Mouse (Mus musculus) heart, embryonic 10.5 days (tissue): Measurements from ENCODE around the gene Myo1f. TPM values are rescaled to one million over a fixed set of nuclear protein-coding genes. Genes with fewer than 3 reads are reported as not detected.

Source experiments
- DNase-seq: peaks from one replicate; pipeline ENCODE4 v3.0.0-alpha.2; 2017; ENCODE audit warnings: low spot score
- H3K27ac ChIP-seq: fragments of 300-500 bp; sonication (generic); 2 replicates; pipeline ENCODE4 v1.5.1; 2016; ENCODE audit warnings: mild to moderate bottlenecking
- H3K27me3 ChIP-seq: fragments of 300-500 bp; sonication (generic); 2 replicates; pipeline ENCODE4 v1.6.1; 2016; ENCODE audit warnings: mild to moderate bottlenecking; ENCODE audit not compliant: poor library complexity, insufficient read depth, severe bottlenecking
- H3K36me3 ChIP-seq: fragments of 300-500 bp; sonication (generic); 2 replicates; pipeline ENCODE4 v1.6.1; 2016; ENCODE audit warnings: mild to moderate bottlenecking, moderate library complexity
- H3K4me1 ChIP-seq: fragments of 300-500 bp; sonication (generic); 2 replicates; pipeline ENCODE4 v1.6.1; 2016; ENCODE audit warnings: mild to moderate bottlenecking
- H3K4me3 ChIP-seq: fragments of 300-500 bp; sonication (generic); 2 replicates; pipeline ENCODE4 v1.5.1; 2016; ENCODE audit warnings: mild to moderate bottlenecking, moderate library complexity
- H3K9me3 ChIP-seq: fragments of 300-500 bp; sonication (generic); 2 replicates; pipeline ENCODE4 v1.6.1; 2016; ENCODE audit warnings: mild to moderate bottlenecking, moderate library complexity
- WGBS: fragments of 180-500 bp; shearing (Covaris S2); methylation state at CpG from one replicate; pipeline ENCODE4 v1.1.7; 2016; 5-methylcytosine and 5-hydroxymethylcytosine counted together
- polyA plus RNA-seq: library from polyadenylated mRNA; unstranded; fragments of >200 nt; fragmentation: Nextera tagmentation; extraction: Ambion mirVana; gene quantifications from 2 replicates; pipeline ENCODE4 v1.2.1, GENCODE M21; 2016

The Myo1f gene
- polyA plus RNA-seq, 1 experiment from 2014 or later: 1.4 TPM

GRCm38 (mm10) chr17:33549212-33549611 lies 6.3 kb upstream of the Myo1f start:
- peaks cover 58% of the 10 kb centered on the region for H3K36me3 ChIP-seq
- no peak overlapping the region for H3K27ac ChIP-seq
- 91% methylated on average over 6 of the region's 6 CpGs for WGBS
- no peak overlapping the region for H3K4me3 ChIP-seq
- H3K27me3 ChIP-seq: no peaks in the 10 kb centered on the region
- H3K4me1 ChIP-seq: no peaks in the 10 kb centered on the region
- H3K9me3 ChIP-seq: no peaks in the 10 kb centered on the region
- DNase-seq: no peak

- WGBS: 71% methylated on average over 10 of the region's 10 CpGs
- Histone ChIP-seq H3K36me3 (peaks cover 48% of the 10 kb centered on the region), H3K4me1 (no peaks in the 10 kb centered on the region), H3K27me3 (no peaks in the 10 kb centered on the region), H3K9me3 (no peaks in the 10 kb centered on the region), H3K4me3 (no peak overlapping the region), H3K27ac (no peak overlapping the region)
- no peak for DNase-seq
Observed at GRCm38 (mm10) chr17:33550388-33550787, 5.1 kb upstream of the Myo1f start.

- Histone ChIP-seq H3K27ac (no peak overlapping the region), H3K4me3 (no peak overlapping the region), H3K27me3 (no peaks in the 10 kb centered on the region), H3K36me3 (peaks cover 44% of the 10 kb centered on the region), H3K4me1 (no peaks in the 10 kb centered on the region), H3K9me3 (no peaks in the 10 kb centered on the region)
- no peak for DNase-seq
- WGBS: 91% methylated on average over 4 of the region's 4 CpGs
Observed at GRCm38 (mm10) chr17:33552113-33552512, 3.4 kb upstream of the Myo1f start.

- DNase-seq: peak; percentile 79
- Histone ChIP-seq H3K27me3 (no peaks in the 10 kb centered on the region), H3K4me1 (no peaks in the 10 kb centered on the region), H3K4me3 (no peak overlapping the region), H3K36me3 (peaks cover 36% of the 10 kb centered on the region), H3K9me3 (no peaks in the 10 kb centered on the region), H3K27ac (no peak overlapping the region)
- WGBS: 44% methylated on average over 4 of the region's 4 CpGs
Observed at GRCm38 (mm10) chr17:33552964-33553363, 2.5 kb upstream of the Myo1f start.

GRCm38 (mm10) chr17:33554536-33554935 lies 971 bp upstream of the Myo1f start:
- DNase-seq: no peak
- Histone ChIP-seq H3K4me3 (no peak overlapping the region), H3K27me3 (no peaks in the 10 kb centered on the region), H3K4me1 (no peaks in the 10 kb centered on the region), H3K27ac (no peak overlapping the region), H3K9me3 (no peaks in the 10 kb centered on the region), H3K36me3 (peaks cover 21% of the 10 kb centered on the region)
- WGBS: 77% methylated on average over 1 of the region's 1 CpGs

- H3K36me3 ChIP-seq: peaks cover 8% of the 10 kb centered on the region
- no peaks in the 10 kb centered on the region for H3K27me3 ChIP-seq
- H3K4me3 ChIP-seq: no peak overlapping the region
- DNase-seq: no peak
- 74% methylated on average over 4 of the region's 4 CpGs for WGBS
- no peak overlapping the region for H3K27ac ChIP-seq
- H3K9me3 ChIP-seq: no peaks in the 10 kb centered on the region
- H3K4me1 ChIP-seq: no peaks in the 10 kb centered on the region
Observed at GRCm38 (mm10) chr17:33557922-33558321, 2.4 kb downstream of the Myo1f start.

- Histone ChIP-seq H3K4me1 (no peaks in the 10 kb centered on the region), H3K9me3 (no peaks in the 10 kb centered on the region), H3K4me3 (no peak overlapping the region), H3K27ac (no peak overlapping the region), H3K36me3 (no peaks in the 10 kb centered on the region), H3K27me3 (no peaks in the 10 kb centered on the region)
- DNase-seq: no peak
- WGBS: 75% methylated on average over 2 of the region's 2 CpGs
Observed at GRCm38 (mm10) chr17:33563527-33564076, 8.1 kb downstream of the Myo1f start.

GRCm38 (mm10) chr17:33564599-33564998 lies 9.1 kb downstream of the Myo1f start:
- Histone ChIP-seq H3K4me3 (no peak overlapping the region), H3K27me3 (no peaks in the 10 kb centered on the region), H3K9me3 (no peaks in the 10 kb centered on the region), H3K27ac (no peak overlapping the region), H3K4me1 (no peaks in the 10 kb centered on the region), H3K36me3 (no peaks in the 10 kb centered on the region)
- DNase-seq: no peak
- WGBS: 69% methylated on average over 1 of the region's 1 CpGs

- H3K4me3 ChIP-seq: no peak overlapping the region
Observed at GRCm38 (mm10) chr17:33566182-33566581, 10.7 kb downstream of the Myo1f start.

GRCm38 (mm10) chr17:33584061-33584460 lies 28.6 kb downstream of the Myo1f start:
- WGBS: 77% methylated on average over 4 of the region's 4 CpGs
- Histone ChIP-seq H3K9me3 (no peaks in the 10 kb centered on the region), H3K36me3 (no peaks in the 10 kb centered on the region), H3K4me3 (no peak overlapping the region), H3K27me3 (no peaks in the 10 kb centered on the region), H3K27ac (no peak overlapping the region), H3K4me1 (no peaks in the 10 kb centered on the region)
- no peak for DNase-seq

More at GRCm38 (mm10) chr17:33566182-33566581, 10.7 kb downstream of the Myo1f start:
- Histone ChIP-seq H3K4me1 (no peaks in the 10 kb centered on the region), H3K9me3 (no peaks in the 10 kb centered on the region), H3K36me3 (no peaks in the 10 kb centered on the region), H3K27ac (no peak overlapping the region), H3K27me3 (no peaks in the 10 kb centered on the region)
- no peak for DNase-seq
- WGBS: 63% methylated on average over 2 of the region's 2 CpGs

GRCm38 (mm10) chr17:33586011-33586410 lies 30.5 kb downstream of the Myo1f start:
- H3K9me3 ChIP-seq: no peaks in the 10 kb centered on the region
- H3K4me3 ChIP-seq: no peak overlapping the region
- WGBS: 64% methylated on average over 17 of the region's 17 CpGs
- H3K4me1 ChIP-seq: no peaks in the 10 kb centered on the region
- no peak for DNase-seq
- H3K27me3 ChIP-seq: no peaks in the 10 kb centered on the region
- H3K27ac ChIP-seq: no peak overlapping the region
- H3K36me3 ChIP-seq: no peaks in the 10 kb centered on the region

- H3K27ac ChIP-seq: no peak overlapping the region
- H3K27me3 ChIP-seq: no peaks in the 10 kb centered on the region
- no peak for DNase-seq
- no peak overlapping the region for H3K4me3 ChIP-seq
- H3K9me3 ChIP-seq: peaks cover 13% of the 10 kb centered on the region; the same call in 1 of the 2 replicates
- H3K36me3 ChIP-seq: no peaks in the 10 kb centered on the region
- H3K4me1 ChIP-seq: no peaks in the 10 kb centered on the region
Observed at GRCm38 (mm10) chr17:33597271-33597670, 41.8 kb downstream of the Myo1f start.

- Histone ChIP-seq H3K36me3 (no peaks in the 10 kb centered on the region), H3K9me3 (peaks cover 13% of the 10 kb centered on the region; the same call in 1 of the 2 replicates), H3K27me3 (no peaks in the 10 kb centered on the region), H3K4me3 (no peak overlapping the region), H3K27ac (no peak overlapping the region), H3K4me1 (no peaks in the 10 kb centered on the region)
- WGBS: 93% methylated on average over 5 of the region's 5 CpGs
- no peak for DNase-seq
Observed at GRCm38 (mm10) chr17:33598506-33598905, 43.0 kb downstream of the Myo1f start.

- Histone ChIP-seq H3K4me3 (no peak overlapping the region), H3K27ac (no peak overlapping the region), H3K9me3 (peaks cover 13% of the 10 kb centered on the region; the same call in 1 of the 2 replicates), H3K27me3 (no peaks in the 10 kb centered on the region), H3K36me3 (no peaks in the 10 kb centered on the region), H3K4me1 (no peaks in the 10 kb centered on the region)
- DNase-seq: no peak
- WGBS: 83% methylated on average over 8 of the region's 8 CpGs
Observed at GRCm38 (mm10) chr17:33599836-33600475, 44.4 kb downstream of the Myo1f start.
